Mouse (Mus musculus): ENCODE measurements around the gene Ptger1.

DNA sequence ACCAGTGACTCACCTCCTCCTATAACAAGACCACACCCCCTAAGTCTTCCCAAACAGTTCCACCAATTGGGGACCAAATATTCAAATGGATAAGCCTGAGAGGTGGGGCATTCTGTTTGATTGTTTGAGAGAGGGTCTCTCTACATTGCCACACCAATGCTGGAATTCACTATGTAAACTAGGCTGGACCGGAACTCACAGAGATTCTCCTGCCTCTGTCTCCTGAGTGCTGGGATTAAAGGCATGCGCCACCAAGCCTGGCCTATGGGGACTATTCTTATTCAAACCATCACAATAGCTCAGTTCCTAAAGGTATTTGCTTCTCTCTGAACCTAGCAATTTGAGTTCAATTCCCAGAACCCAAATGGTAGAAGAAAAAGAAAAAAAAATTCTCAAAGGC lies 47.9 kb upstream of the Ptger1 start:
- TF ChIP-seq POLR2A (IDR thresholded peaks at IDR 0.05; ENCODE audit: control insufficient read depth, low read depth, low read length) (no peak), CTCF (IDR thresholded peaks at IDR 0.05; ENCODE audit: control insufficient read depth, insufficient read depth, insufficient replicate concordance, low read depth, low read length) (no peak)
